Mouse (Mus musculus): ENCODE results near the gene Nbeal2. TPM values are rescaled to one million over a fixed set of nuclear protein-coding genes. Genes with fewer than 3 reads are reported as not detected.

The Nbeal2 gene
- total and polyA plus RNA-seq, 3 experiments = 9.3 to 17.2 TPM; not detected in 1

GRCm38 (mm10) chr9:110672462-110673106 is 18.6 kb upstream of the Nbeal2 start:
- Histone ChIP-seq H3K36me3 (ENCODE audit: control insufficient read depth in 1 of 2, insufficient read depth in 2 of 2, low read length in 2 of 2) (peaks cover 0 to 13% of the 10 kb centered on the region in 2 experiments; a peak in 2 of 4 replicates), H3K4me3 (ENCODE audit: control insufficient read depth in 1 of 2, insufficient read depth in 1 of 2, low read depth in 2 of 2, low read length in 2 of 2) (no peak overlapping the region), H3K4me1 (ENCODE audit: control insufficient read depth in 1 of 2, insufficient read depth in 2 of 2, low read length in 2 of 2) (peaks cover 2 to 24% of the 10 kb centered on the region in 2 experiments; a peak in 2 of 4 replicates), H3K27me3 (ENCODE audit: control insufficient read depth in 1 of 2, insufficient read depth in 2 of 2, low read length in 2 of 2) (no peaks in the 10 kb centered on the region), H3K9ac (ENCODE audit: control insufficient read depth, low read depth, low read length, poor library complexity, severe bottlenecking) (no peak overlapping the region), H3K79me2 (ENCODE audit: control insufficient read depth, insufficient read depth, low read length, poor library complexity) (0 out of 2 replicates have a peak, but pooled peaks cover 1% of the 10 kb centered on the region), H3K27ac (ENCODE audit: control insufficient read depth, low read depth, low read length) (no peak overlapping the region), H3K9me3 (replicated peaks; ENCODE audit: insufficient read depth, low read length) (no peaks in the 10 kb centered on the region)
- DNase-seq (ENCODE audit: low read depth, low spot score) = peak; percentile 43
- TF ChIP-seq USF1 (IDR thresholded peaks at IDR 0.05; ENCODE audit: low read depth, low read length) (no peak), NRF1 (IDR thresholded peaks at IDR 0.05; ENCODE audit: insufficient read depth, low read depth, low read length, poor library complexity, severe bottlenecking) (no peak), CTCF (IDR thresholded peaks at IDR 0.05 in 2 of 3, conservative IDR thresholded peaks at IDR 0.05 in 1 of 3; ENCODE audit: control insufficient read depth in 1 of 3, insufficient read depth in 1 of 3, low read depth in 2 of 3, low read length in 3 of 3, poor library complexity in 1 of 3, severe bottlenecking in 1 of 3) (peak; percentile 54 to 67 (median 63)), GABPA (IDR thresholded peaks at IDR 0.05; ENCODE audit: low read depth, low read length) (no peak)

- Histone ChIP-seq H3K36me3 (ENCODE audit: control insufficient read depth in 1 of 2, insufficient read depth in 2 of 2, low read length in 2 of 2) (peaks cover 0 to 33% of the 10 kb centered on the region in 2 experiments; a peak in 2 of 4 replicates), H3K27ac (ENCODE audit: control insufficient read depth, low read depth, low read length) (no peak overlapping the region), H3K79me2 (ENCODE audit: control insufficient read depth, insufficient read depth, low read length, poor library complexity) (peaks cover 6% of the 10 kb centered on the region; the same call in 1 of the 2 replicates), H3K4me3 (ENCODE audit: control insufficient read depth in 1 of 2, insufficient read depth in 1 of 2, low read depth in 2 of 2, low read length in 2 of 2) (no peak overlapping the region), H3K4me1 (ENCODE audit: control insufficient read depth in 1 of 2, insufficient read depth in 2 of 2, low read length in 2 of 2) (peaks cover 15 to 38% of the 10 kb centered on the region in 2 experiments), H3K27me3 (ENCODE audit: control insufficient read depth in 1 of 2, insufficient read depth in 2 of 2, low read length in 2 of 2) (no peaks in the 10 kb centered on the region), H3K9ac (ENCODE audit: control insufficient read depth, low read depth, low read length, poor library complexity, severe bottlenecking) (no peak overlapping the region), H3K9me3 (replicated peaks; ENCODE audit: insufficient read depth, low read length) (no peaks in the 10 kb centered on the region)
- DNase-seq (ENCODE audit: low read depth, low spot score) = peak; percentile 48
- TF ChIP-seq MYB (IDR thresholded peaks at IDR 0.05; ENCODE audit: low read depth, low read length) (no peak), RCOR1 (IDR thresholded peaks at IDR 0.05; ENCODE audit: low read depth, low read length) (0 out of 2 replicates have a peak, but pooled peaks have one; percentile 22), TAL1 (IDR thresholded peaks at IDR 0.05; ENCODE audit: low read length) (0 out of 2 replicates have a peak, but pooled peaks have one; percentile 2), SMC3 (IDR thresholded peaks at IDR 0.05; ENCODE audit: low read depth, low read length) (no peak), MEF2A (IDR thresholded peaks at IDR 0.05; ENCODE audit: extremely low read depth, insufficient replicate concordance, low read depth, low read length, poor library complexity, severe bottlenecking) (no peak)
These were observed 15.8 kb upstream of the Nbeal2 start for GRCm38 (mm10) chr9:110669785-110670184.

GRCm38 (mm10) chr9:110668601-110669293 is 14.8 kb upstream of the Nbeal2 start:
- peaks cover 8% of the 10 kb centered on the region; the same call in 1 of the 2 replicates for H3K79me2 ChIP-seq (ENCODE audit: control insufficient read depth, insufficient read depth, low read length, poor library complexity)
- no peak overlapping the region for H3K27ac ChIP-seq (ENCODE audit: control insufficient read depth, low read depth, low read length)
- H3K4me1 ChIP-seq (ENCODE audit: control insufficient read depth in 1 of 2, insufficient read depth in 2 of 2, low read length in 2 of 2) = peaks cover 15 to 38% of the 10 kb centered on the region in 2 experiments
- TF ChIP-seq EP300 (IDR thresholded peaks at IDR 0.05; ENCODE audit: low read depth in 1 of 2, low read length in 2 of 2) (peak; percentile 91 to 97), RAD21 (IDR thresholded peaks at IDR 0.05; ENCODE audit: low read depth, low read length) (no peak), ZMIZ1 (IDR thresholded peaks at IDR 0.05; ENCODE audit: low read depth, low read length) (no peak), MAZ (IDR thresholded peaks at IDR 0.05; ENCODE audit: low read depth, low read length) (peak; percentile 88), POLR2A (IDR thresholded peaks at IDR 0.05; ENCODE audit: control insufficient read depth in 1 of 2, insufficient read depth in 1 of 2, low read depth in 1 of 2, low read length in 2 of 2, poor library complexity in 1 of 2) (peak in 1 of 2 experiments; percentile 35; a peak in 1 of 4 replicates), ELF1 (IDR thresholded peaks at IDR 0.05; ENCODE audit: low read depth, low read length) (peak; percentile 52; the same call in 1 of the 2 replicates), MAFK (IDR thresholded peaks at IDR 0.05; ENCODE audit: borderline replicate concordance, low read depth, low read length) (peak; percentile 94), BHLHE40 (IDR thresholded peaks at IDR 0.05; ENCODE audit: borderline replicate concordance, low read depth, low read length) (peak; percentile 80; the same call in 1 of the 2 replicates), TAL1 (IDR thresholded peaks at IDR 0.05; ENCODE audit: low read length) (peak; percentile 99), MAX (IDR thresholded peaks at IDR 0.05; ENCODE audit: low read length) (peak; percentile 50; the same call in 1 of the 2 replicates), USF2 (IDR thresholded peaks at IDR 0.05; ENCODE audit: borderline replicate concordance in 1 of 2, insufficient read depth in 1 of 2, low read depth in 1 of 2, low read length in 2 of 2) (no peak), RCOR1 (IDR thresholded peaks at IDR 0.05; ENCODE audit: low read depth, low read length) (peak; percentile 100), HCFC1 (IDR thresholded peaks at IDR 0.05; ENCODE audit: low read depth, low read length) (peak; percentile 45; the same call in 1 of the 2 replicates), GATA1 (IDR thresholded peaks at IDR 0.05; ENCODE audit: low read depth, low read length) (peak; percentile 99), NRF1 (IDR thresholded peaks at IDR 0.05; ENCODE audit: insufficient read depth, low read depth, low read length, poor library complexity, severe bottlenecking) (no peak), GABPA (IDR thresholded peaks at IDR 0.05; ENCODE audit: low read depth, low read length) (no peak)

More at GRCm38 (mm10) chr9:110668601-110669293, 14.8 kb upstream of the Nbeal2 start:
- Histone ChIP-seq H3K9ac (ENCODE audit: control insufficient read depth, low read depth, low read length, poor library complexity, severe bottlenecking) (no peak overlapping the region), H3K27me3 (ENCODE audit: control insufficient read depth in 1 of 2, insufficient read depth in 2 of 2, low read length in 2 of 2) (no peaks in the 10 kb centered on the region), H3K9me3 (replicated peaks; ENCODE audit: insufficient read depth, low read length) (no peaks in the 10 kb centered on the region), H3K36me3 (ENCODE audit: control insufficient read depth in 1 of 2, insufficient read depth in 2 of 2, low read length in 2 of 2) (peaks cover 0 to 33% of the 10 kb centered on the region in 2 experiments; a peak in 2 of 4 replicates), H3K4me3 (ENCODE audit: control insufficient read depth in 1 of 2, insufficient read depth in 1 of 2, low read depth in 2 of 2, low read length in 2 of 2) (no peak overlapping the region)
- peak; percentile 94 for DNase-seq (ENCODE audit: low read depth, low spot score)
